Mouse (Mus musculus): ENCODE results near the gene Rap1gap2. TPM values are rescaled to one million over a fixed set of nuclear protein-coding genes. Genes with fewer than 3 reads are reported as not detected.

Rap1gap2 gene
- 100 to 1,000 TPM; 139 to 144 TPM for total RNA-seq (2021)

- DNase-seq (ENCODE audit: extremely low spot score in 1 of 2, low spot score in 1 of 2), result no peak
Observed at GRCm38 (mm10) chr11:74610545-74611176, at the start of gene Rap1gap2. Rap1gap2 (minus strand) TSS chr11:74610915.

- no peak for DNase-seq (ENCODE audit: extremely low spot score in 1 of 2, low spot score in 1 of 2)
Observed at GRCm38 (mm10) chr11:74660336-74660735, 49.6 kb upstream of the Rap1gap2 start.

- DNase-seq (ENCODE audit: extremely low spot score in 1 of 2, low spot score in 1 of 2), result no peak
Observed at GRCm38 (mm10) chr11:74655941-74656340, 45.2 kb upstream of the Rap1gap2 start.

- DNase-seq (ENCODE audit: extremely low spot score in 1 of 2, low spot score in 1 of 2), result no peak
Observed at GRCm38 (mm10) chr11:74653385-74653784, 42.7 kb upstream of the Rap1gap2 start.

GRCm38 (mm10) chr11:74652791-74653191 lies 42.1 kb upstream of the Rap1gap2 start:
- DNase-seq (ENCODE audit: extremely low spot score in 1 of 2, low spot score in 1 of 2), result no peak

GRCm38 (mm10) chr11:74650576-74651100 lies 39.9 kb upstream of the Rap1gap2 start:
- DNase-seq (ENCODE audit: extremely low spot score in 1 of 2, low spot score in 1 of 2), result no peak

- DNase-seq (ENCODE audit: extremely low spot score in 1 of 2, low spot score in 1 of 2), result no peak
Observed at GRCm38 (mm10) chr11:74649647-74650551, 39.2 kb upstream of the Rap1gap2 start.

- DNase-seq (ENCODE audit: extremely low spot score in 1 of 2, low spot score in 1 of 2), result peak; percentile 95 to 97
Observed at GRCm38 (mm10) chr11:74649095-74649646, 38.5 kb upstream of the Rap1gap2 start, which contains the start of gene Cluh. Cluh (plus strand) TSS chr11:74649495.

- no peak for DNase-seq (ENCODE audit: extremely low spot score in 1 of 2, low spot score in 1 of 2)
Observed at GRCm38 (mm10) chr11:74648676-74649075, 38.0 kb upstream of the Rap1gap2 start.

- DNase-seq (ENCODE audit: extremely low spot score in 1 of 2, low spot score in 1 of 2), result no peak
Observed at GRCm38 (mm10) chr11:74647966-74648365, 37.3 kb upstream of the Rap1gap2 start.

GRCm38 (mm10) chr11:74639628-74640027 lies 28.9 kb upstream of the Rap1gap2 start:
- no peak for DNase-seq (ENCODE audit: extremely low spot score in 1 of 2, low spot score in 1 of 2)

GRCm38 (mm10) chr11:74638791-74639411 lies 28.2 kb upstream of the Rap1gap2 start:
- no peak for DNase-seq (ENCODE audit: extremely low spot score in 1 of 2, low spot score in 1 of 2)

- DNase-seq (ENCODE audit: extremely low spot score in 1 of 2, low spot score in 1 of 2), result peak; percentile 46 to 53
Observed at GRCm38 (mm10) chr11:74637971-74638790, 27.5 kb upstream of the Rap1gap2 start.

GRCm38 (mm10) chr11:74637486-74637885 lies 26.8 kb upstream of the Rap1gap2 start:
- no peak for DNase-seq (ENCODE audit: extremely low spot score in 1 of 2, low spot score in 1 of 2)

GRCm38 (mm10) chr11:74634490-74635275 lies 24.0 kb upstream of the Rap1gap2 start:
- DNase-seq (ENCODE audit: extremely low spot score in 1 of 2, low spot score in 1 of 2), result peak in 1 of 2 experiments; percentile 66

GRCm38 (mm10) chr11:74631880-74632789 lies 21.4 kb upstream of the Rap1gap2 start:
- no peak for DNase-seq (ENCODE audit: extremely low spot score in 1 of 2, low spot score in 1 of 2)

- no peak for DNase-seq (ENCODE audit: extremely low spot score in 1 of 2, low spot score in 1 of 2)
Observed at GRCm38 (mm10) chr11:74627481-74627880, 16.8 kb upstream of the Rap1gap2 start.

GRCm38 (mm10) chr11:74625333-74625732 lies 14.6 kb upstream of the Rap1gap2 start:
- no peak for DNase-seq (ENCODE audit: extremely low spot score in 1 of 2, low spot score in 1 of 2)
